Mouse (Mus musculus) induced T-regulatory cell, adult 2 months (primary cell): Measurements from ENCODE around the gene Ubl7.
"Not testable (repeated sequence)": the region's sequence is repeated elsewhere in the genome, so short reads cannot be mapped to it uniquely, and the experiment has no call there.

Source experiments
- DNase-seq: peaks from one replicate; pipeline ENCODE4 v3.0.0-alpha.2; 2012; ENCODE audit warnings: low read depth

Ubl7 gene

DNA sequence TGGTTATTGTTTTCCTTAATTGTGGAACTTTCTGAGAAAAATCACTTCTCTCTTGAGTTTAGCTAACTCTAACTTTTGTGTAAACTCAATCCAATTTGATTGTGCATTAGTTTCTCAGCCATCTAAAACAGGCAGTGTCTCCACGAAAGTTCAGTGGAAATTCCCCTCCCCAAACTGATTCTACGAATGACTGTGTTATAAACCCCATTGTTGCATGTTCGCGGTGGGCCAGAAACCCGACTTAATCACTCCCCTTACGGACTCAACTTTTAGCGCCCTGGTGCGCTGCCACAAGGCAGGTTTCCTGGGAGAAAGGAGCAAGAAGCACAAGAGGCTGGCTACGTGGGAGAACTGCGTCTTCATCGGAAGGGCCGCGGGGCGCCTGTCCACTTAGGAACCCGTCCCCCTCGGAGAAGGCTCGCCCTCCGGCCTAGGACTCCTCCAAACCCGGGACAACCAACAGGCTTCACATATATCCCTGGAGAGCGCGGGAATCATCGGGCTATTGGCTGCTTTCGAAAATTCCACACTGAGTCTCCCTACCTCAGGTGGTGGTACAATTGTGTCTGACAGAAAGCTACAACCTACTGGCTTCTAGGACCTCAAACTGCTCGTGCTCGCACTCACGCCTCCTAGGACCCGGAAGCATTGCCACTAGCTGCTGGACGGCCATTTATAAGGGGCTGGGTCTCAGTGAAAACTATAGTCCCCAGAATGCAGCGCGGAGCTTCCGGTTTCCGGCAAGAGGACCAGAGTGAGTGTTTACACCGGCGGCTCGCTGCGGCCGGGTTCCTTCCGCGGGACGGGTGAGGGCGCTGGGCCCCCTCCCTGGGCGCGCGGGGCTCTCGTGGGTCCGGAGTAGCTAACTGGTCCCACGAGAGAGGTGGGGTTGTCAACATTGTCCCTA is at the start of gene Ubl7:
TSS of gene Ubl7 (plus strand) at position 726 of the 907 bp plus-strand sequence.
- DNase-seq: peak; percentile 95

DNA sequence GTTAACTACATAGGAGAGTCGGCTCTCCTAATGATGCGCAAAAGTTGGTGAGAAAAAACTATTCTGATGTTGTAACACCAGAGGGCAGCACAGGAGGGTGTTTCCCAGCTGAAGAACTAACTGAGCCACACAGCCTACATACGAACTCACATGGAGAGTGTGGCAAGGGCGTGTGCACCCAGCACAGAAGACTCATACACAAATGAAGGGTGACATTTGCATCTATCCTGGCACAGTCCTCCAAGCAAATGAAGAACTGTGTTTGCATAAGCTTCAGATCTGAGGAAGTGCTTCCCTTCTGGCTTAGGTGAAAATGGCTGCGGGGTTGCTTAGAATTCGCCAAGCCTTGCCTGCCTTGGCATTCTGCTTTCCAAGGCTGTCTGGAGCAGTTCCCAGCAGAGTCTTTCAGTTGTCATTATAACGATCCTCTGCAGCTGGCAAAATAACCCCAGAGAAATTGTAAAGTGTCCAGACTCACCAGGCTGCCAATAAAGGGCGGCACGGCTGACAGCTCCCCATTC is 48.8 kb upstream of the Ubl7 start:
- peak; percentile 80 for DNase-seq

DNA sequence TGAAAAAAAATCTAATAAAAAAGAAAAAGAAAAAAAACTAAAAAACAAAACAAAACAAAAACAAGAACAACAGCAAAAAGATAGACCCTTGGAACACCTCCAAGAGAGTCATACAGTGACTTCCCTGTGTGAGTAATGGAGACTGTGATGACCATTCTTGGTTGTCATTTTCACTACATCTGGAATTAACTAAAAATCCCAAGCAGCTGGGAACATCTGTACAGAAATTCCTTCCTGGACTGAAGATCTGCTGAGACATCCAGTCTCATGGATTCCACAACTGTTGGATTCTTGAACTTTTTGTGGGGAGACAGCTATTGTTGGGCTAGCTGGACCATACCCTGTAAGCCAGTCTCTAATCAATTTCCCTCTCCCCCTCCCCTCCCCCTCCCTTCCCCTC is 46.4 kb upstream of the Ubl7 start:
- no peak for DNase-seq

DNA sequence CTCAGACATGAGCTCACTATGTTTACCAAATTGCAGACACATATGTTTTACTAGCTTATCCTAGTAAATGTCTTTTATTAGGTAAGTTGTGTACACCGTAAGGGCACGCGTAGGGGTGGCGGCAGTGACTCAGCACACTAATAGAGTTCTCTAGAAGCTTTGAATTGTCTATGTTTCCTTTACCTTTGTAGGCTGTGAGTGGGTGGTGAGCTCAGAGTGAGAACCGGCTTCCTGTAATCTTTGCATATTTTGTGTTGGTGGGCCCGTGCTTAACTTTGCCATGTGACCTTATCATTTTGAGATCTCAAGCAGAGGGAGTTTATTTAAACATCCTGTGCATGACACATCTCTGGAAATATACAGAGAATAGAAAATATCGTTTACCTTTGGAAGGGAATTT is 44.2 kb upstream of the Ubl7 start:
- peak; percentile 71 for DNase-seq

DNA sequence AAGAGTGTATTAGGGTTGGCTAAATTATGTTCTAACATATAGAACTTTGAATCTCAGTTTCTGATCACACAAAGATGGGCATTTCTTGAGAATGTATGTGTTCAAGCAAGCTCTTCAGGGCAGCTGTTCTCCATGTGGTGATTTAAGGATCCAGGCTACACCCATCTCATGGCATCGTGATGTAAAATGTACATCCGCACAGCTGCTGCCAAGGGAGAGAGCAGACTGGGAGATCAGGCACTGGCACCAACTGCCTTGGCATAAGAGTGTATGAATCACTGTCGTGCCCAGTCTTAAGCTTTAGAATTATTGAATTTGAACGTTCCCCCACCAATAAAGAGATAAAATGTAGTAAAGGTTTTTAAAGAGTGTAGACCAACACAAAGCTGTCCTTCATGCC is 43.5 kb upstream of the Ubl7 start:
- no peak for DNase-seq

DNA sequence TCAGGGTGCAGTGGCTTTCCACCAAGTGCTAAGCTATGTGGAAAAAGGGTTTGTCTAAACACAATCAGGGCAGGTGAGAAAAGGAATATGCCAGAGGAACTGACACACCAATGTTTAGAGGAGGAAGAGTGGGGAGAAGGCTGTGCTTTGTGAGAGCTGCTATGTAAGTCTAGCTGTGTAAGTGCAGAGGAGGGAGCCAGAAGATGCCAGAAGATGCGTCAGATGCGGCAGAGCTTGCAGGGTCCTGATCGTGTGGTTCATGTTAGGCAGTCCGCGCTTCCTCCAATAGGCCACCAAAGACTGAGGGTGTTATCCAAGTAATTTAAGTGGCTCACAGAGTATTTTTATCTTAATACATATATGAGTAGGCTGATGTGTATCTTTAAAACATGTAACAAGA is 42.9 kb upstream of the Ubl7 start:
- DNase-seq: no peak

DNA sequence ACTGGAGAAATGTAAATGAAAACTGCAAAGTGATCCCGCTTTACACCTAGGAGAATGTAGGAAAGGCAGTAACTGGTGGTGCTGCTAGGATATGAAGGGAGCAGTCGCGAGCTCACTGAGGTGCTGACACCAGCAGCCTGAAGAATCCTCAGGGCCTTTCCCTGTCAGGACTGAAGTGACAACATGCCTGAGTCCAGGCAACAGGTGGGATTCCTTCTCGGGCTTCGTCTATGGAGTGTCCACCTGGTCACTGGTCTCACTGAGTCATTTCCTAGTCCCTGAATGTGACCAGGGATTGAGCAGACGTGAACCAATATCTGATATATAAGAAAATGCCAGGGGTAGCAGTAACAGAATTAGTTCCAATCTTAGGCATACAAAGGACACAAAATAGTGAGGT is 42.0 kb upstream of the Ubl7 start:
- no peak for DNase-seq

DNA sequence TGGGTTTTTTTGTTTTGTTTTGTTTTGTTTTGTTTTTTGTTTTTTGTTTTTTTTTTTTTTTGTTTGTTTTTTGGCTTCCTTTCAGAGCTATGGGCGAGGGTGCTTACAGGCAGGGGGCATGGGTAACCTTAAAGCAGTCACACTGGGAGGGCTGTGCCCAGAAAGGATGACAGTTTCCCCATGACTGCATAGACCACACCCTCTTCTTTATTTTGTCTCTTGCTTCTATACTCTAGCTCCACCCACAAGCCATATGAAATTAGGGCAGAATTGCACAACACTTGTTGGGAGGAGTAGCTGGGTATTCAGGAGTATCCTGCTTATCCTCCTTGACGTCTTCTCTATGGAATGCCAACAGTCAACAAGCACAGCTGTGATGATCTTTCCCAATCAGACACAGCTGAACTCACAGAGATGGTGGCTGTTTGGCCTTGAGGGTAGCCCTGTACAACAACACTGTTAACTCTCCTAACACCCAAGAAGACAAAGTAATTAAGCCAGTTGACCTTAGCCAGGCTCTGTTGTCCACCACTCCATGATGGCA is 40.4 kb upstream of the Ubl7 start:
- DNase-seq: no peak

DNA sequence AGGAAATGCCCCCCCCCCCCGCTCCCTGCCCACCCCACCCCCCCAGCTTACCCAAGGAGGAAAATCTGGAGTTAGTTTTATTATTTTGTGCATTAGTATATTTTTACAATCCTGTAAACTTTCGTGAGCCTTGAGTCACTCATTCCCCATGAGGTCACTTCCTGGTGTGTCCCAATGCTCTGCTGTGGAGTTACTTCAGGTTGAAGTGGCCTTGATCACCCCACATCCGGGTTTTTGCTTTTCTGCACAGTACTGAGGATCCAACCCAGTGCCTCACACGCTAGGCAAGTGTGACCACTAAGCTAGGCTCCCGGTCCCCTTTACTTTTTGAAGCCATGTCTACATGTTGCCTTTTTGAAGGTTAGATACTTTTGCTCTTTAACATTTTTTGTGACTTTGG is 36.6 kb upstream of the Ubl7 start:
- DNase-seq: no peak

DNA sequence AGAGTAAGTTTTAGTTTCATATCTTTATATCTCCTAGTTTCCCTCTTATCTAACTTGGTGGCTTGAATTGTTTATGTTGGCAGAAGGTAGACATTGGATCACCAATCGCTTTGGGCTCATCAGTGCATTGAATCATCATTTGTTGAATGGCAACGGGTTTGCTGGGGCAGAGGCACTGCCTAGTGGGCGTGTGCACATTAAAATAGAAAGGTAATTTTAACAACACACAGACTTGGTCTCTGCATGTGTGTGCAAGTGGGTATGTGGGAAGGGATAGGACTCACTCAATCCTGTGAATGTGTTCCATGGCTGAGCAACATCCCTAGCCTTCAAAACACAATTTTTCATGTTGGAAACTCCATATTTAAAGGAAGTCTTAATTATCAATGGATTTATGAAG is 35.8 kb upstream of the Ubl7 start:
- DNase-seq: no peak

DNA sequence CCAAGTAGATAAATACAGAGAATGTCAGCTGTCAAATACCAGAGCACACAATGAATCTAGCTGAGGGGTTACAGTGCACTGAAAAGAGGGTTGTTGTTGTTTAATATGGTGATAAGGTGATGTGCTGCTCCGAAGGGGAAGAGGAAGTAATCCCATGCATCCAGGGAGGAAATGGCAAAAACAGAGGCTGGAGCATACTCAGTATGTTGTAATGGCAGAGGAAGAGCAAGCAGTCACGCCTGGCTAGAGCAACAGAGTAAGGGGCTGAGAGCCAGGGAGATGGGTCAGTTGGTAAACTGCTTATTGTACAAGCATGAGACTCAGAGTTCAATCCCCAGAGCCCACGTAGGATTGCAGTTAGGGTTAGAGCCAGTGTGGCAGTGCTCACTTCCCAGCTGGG is 31.6 kb upstream of the Ubl7 start:
- DNase-seq: no peak

DNA sequence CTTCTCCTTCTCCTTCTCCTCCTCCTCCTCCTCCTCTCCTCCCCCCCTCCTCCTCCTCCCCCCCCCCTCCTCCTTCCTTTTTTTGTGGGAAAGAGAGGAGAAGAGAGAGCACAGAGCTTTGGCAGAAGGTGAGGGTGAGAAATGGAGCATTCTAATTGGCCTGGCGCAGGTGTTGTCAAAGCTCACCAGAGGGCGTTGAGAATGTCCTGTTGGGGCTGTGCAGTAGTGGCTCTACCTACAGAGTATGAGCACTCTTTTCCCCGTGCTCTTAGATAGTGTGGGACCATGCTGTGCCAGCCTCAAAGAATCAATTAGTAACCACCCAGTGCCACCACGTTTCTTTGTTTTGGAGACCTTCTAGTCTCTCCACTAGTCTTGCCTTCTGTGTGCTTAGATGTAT is 30.5 kb upstream of the Ubl7 start:
- DNase-seq: no peak

DNA sequence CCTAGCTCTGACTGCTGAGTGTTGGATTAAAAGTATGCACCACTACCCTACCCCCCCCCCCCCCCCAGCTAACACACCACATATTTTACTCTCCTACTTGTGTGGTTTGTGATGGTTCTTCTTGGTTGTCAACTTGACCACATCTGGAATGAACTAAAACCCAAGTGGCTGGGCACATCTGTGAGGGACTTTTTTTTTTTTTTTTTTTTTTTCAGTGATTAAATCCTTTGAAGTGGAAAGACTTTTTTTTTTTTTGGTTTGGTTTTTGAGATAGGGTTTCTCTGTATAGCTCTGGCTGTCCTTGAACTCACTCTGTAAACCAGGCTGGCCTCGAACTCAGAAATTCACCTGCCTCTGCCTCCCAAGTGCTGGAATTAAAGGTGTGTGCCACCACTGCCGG is 29.0 kb upstream of the Ubl7 start:
- DNase-seq: not testable (repeated sequence)

DNA sequence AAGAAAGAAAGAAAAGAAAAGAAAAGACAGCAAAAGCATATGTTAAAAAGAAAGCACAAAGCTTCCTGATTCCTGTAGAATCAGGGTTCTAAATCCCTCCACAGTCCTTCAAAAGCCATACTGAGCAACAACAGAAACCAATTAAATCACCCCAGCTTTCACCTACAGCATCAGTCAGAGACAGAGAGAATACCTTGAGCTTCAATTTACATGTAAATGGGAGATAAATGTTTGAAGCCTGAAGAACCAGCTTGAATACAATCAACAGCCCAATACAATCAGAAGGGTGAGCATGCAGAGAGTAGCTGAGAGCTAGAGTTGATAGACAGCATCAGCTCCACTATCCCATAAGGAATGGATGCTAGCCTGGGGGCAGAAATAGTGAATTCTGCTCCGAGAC is 27.4 kb upstream of the Ubl7 start:
- DNase-seq: no peak

DNA sequence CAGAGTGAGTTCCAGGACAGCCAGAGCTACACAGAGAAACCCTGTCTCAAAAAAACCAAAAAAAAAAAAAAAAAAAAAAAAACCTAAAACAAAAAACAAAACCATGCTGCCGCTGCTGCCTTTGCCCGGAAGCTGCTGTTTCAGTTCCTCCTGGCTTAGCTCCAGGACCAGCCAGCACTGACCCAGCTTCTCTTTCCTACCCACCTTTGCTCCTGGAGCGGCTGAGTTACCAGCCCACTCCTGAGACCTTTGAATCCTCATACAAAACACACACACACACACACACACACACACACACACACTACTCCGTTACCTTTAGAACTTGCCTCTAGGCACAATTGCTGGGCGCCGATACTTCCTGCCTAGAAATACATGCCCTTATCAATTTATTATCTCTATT is 22.7 kb upstream of the Ubl7 start:
- peak; percentile 43 for DNase-seq

DNA sequence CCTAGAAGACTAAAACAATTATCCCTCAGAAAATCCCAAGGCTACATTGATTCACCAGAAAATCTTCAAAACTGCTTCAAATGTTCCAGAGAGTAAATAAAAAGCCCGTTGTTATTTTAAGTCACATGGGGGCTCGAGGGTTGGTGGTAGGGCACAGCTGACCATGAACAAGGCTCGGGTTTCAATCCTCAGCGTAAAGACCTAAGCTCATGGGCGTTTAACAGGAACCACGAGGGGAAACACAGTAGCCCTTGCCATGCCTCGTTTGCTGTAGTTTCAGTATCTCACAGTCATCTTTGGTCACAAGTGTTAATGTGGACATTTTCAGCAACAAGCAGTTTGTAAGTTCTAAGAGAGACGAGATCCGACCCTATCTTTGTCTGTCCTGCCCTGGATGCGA is 10.3 kb upstream of the Ubl7 start:
- no peak for DNase-seq

DNA sequence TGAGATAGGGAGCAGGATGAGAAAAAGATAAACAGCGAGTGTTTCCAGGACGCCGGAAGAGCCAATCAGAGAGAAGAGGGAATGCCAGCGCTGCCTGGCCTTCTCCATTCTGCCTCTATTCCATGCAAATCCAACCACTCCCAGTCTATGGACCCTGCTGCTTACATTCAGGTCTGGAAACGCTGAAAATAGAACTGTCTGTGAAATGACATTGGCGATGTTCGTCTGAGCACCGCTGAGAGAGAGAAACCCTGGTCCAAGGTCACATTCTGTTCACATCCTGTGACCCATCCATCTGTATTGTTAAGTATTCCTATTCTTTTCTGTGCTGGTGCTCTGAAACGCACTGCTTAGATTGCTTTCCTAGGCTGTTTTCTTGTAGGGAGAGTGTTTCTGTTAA is 9.6 kb upstream of the Ubl7 start:
- DNase-seq: no peak

DNA sequence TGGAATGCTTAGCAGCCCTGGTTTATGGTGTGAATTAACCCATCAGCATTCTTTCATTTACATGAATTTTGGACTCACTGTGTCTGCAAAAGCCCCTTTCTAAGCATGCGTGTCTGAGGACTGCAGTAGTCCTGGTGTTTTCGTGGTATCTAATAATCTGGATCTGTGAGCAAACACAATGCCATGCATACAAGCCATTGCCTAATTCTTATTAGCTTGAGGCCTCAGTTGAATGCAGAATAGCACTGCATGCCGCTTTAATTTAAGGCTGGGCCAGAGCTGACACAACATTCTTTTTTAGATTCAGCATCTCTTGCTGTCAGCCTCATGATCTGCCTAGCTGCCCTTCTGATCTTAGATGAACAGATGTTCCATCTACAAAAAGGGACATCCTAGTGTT is 9.2 kb upstream of the Ubl7 start:
- DNase-seq: no peak

DNA sequence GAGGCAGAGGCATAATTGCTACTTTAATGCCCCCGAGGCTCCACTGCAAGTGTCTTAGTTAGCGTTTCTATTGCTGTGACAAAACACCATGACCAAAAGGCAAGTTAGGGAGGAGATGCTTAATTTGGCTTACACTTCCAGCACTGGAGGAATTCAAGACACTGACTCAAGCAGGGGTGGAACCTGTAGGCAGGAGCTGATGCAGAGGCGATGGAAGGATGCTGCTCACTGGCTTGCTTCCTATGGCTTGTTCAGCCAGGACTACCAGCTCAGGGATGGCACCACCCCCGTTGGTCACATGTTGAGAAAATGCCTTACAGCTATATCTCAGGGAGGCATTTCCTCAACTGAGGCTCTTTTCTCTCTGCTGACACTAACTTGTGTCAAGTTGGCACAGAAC is 8.6 kb upstream of the Ubl7 start:
- DNase-seq: no peak

DNA sequence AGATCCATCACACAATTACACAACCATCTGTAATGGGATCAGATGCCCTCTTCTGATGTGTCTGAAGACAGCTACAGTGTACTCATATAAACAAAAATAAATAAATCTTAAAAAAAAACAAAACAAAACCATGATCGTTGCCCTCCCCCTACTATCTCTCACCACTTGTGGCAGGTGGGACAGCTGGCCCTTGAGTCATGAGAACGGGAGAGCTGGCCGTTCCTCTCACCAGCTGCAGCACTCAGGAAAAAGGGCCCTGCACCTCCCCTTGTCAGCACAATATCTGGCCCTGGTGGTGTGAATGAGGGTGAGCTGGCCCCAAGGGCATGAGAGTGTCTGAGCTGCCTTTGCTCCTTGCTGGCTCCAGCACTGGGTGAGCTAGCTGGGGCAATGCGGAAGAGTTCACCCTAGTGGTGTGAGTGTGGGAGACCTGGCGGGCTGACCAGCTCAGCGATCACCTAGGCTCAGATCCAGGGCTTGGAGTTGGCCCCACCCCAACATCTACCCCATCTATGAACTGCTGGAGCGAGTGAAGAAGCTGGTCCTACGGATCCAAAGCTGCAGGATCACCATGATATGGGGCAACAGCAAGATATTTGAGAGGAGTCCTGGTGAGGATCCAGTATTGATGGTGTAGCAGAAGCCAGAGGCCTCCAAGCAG is 7.1 kb upstream of the Ubl7 start:
- DNase-seq: no peak

DNA sequence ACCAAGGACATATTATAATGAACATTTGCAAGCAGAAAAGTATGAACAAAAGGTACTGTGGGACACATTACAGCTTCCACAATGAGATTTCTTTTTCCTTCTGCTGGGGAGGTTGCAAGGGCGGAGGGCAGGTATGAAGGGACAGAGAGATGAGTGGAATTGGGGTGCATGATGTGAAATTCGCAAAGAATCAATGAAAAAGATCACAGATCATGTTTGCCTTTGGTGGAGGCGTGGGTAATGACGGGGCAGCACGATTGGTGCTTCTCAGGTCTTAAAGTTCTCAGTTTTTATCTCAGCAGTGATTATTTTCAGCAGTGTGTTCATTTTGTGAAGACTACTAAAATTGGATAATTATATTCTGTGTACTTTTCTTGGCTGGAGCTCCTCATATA is 6.5 kb upstream of the Ubl7 start:
- DNase-seq: no peak

DNA sequence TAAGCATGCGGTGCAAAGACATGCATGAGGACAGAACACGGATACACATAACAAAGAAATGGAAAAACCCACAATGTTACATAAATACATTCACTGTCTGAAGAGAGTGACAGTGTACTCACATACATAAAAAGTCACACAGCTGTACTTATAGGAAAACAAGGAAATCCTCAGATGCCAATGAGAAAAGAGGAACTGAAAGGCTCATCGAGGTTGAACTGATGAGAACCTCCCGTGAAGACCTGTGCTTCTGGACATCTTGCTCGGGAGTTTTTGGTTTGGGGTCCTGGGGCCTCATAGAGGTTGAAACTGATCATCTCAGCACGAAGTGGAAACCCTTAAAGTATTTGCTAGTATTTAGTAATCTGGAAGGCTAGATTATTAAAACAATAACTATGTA is 3.6 kb upstream of the Ubl7 start:
- no peak for DNase-seq

DNA sequence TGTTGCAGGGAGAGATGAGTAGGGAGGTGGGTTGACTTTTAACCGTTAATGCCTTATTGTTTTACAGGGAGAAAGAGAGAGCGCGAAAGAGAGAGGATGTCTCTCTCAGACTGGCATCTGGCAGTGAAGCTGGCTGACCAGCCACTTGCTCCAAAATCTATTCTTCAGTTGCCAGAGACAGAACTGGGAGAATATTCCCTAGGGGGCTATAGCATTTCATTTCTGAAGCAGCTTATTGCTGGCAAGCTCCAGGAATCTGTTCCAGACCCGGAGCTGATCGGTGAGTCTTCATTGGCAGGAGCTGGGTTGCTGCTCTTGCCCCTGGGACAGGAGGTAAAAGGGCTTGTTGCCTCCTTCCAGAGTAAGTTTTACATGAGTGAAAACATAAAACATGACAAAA is 1.8 kb downstream of the Ubl7 start:
- no peak for DNase-seq
